Mouse (Mus musculus) adrenal gland, adult (tissue): Measurements from ENCODE around the gene Emx2.

Experiments used
- DNase-seq, 2 experiments: peaks; one replicate each; pipeline ENCODE4 v3.0.0; 2022 to 2023; ENCODE audit warnings: low spot score in 1 of 2; ENCODE audit not compliant: inconsistent age in 2 of 2

Emx2 gene

GRCm38 (mm10) chr19:59513181-59513580, 55.0 kb downstream of the Emx2 start:
- no peak for DNase-seq
